Mouse (Mus musculus) right cerebral cortex, postnatal 25 days (tissue): ENCODE measurements around the gene Chil1.

Experiments
- DNase-seq: peaks from one replicate; pipeline ENCODE4 v3.0.0; 2022

Gene Chil1

GRCm38 (mm10) chr1:134210179-134210755, 28.3 kb downstream of the Chil1 start:
- no peak for DNase-seq

- DNase-seq: no peak
Measured at GRCm38 (mm10) chr1:134211043-134211442, 29.1 kb downstream of the Chil1 start.

GRCm38 (mm10) chr1:134211631-134212030, 29.7 kb downstream of the Chil1 start:
- no peak for DNase-seq

DNA sequence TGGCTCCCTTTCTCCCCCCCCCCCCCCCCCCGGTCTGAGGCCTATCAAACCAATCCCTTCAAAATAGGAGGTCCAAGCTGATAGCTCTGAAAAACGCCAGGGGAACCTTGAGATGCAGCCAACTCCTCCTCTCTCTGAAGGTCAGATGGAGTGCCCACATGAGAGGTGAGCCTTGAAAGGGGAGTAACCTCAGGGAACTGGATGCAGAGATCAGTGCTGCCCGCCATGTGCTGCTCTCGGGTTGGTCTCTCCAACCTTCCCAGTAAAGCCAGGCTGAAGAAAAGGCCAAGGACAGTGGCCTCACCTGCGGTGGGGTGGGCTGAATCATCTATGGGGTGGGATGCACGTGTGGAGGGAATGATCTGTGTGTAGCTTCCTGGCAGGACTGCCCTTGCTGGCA, 30.4 kb downstream of the Chil1 start:
- no peak for DNase-seq

GRCm38 (mm10) chr1:134213405-134213804, 31.4 kb downstream of the Chil1 start:
- DNase-seq: no peak

GRCm38 (mm10) chr1:134215059-134215458, 33.1 kb downstream of the Chil1 start:
- no peak for DNase-seq

DNA sequence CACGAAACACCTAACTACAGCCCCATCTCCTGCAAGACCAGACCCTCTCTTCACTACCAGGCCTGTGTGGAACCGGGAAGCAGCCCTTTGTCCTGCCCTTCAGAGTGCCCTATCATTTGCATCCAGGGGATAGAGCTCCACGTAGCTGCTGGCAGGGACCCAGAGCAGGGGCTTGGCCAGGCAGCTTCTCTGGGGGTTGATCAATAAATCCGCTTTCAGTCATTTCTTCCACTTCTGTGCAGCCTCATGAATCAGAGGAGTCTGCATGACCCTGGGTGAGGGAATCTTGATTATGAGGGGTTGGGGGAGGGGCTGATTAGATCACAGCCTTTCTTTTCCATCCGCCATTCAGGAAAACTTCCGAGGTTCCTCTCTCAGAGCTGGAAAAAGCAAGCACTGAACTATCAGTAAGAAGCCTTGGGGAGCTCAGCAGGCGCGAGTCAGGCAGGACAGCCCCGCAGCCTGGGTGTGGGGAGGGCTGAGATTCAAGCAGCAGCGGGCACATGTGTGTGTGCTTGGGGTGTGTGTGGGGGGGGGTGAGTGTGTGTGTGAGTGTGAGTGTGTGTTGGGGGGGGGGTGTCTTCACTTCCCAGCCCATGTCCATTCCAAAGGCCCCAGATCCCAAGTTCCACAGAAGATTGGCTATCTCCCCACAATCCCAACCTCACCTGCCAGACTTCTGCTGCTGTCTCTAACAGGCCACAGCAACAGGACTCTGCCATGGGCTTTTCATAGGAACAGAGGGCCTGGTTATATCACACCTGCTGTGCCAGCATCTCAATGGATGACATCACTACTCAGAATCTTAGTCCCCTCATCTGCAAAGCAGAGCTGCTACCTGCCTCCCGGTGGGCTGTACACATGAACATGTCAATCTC, 34.0 kb downstream of the Chil1 start:
- no peak for DNase-seq

DNA sequence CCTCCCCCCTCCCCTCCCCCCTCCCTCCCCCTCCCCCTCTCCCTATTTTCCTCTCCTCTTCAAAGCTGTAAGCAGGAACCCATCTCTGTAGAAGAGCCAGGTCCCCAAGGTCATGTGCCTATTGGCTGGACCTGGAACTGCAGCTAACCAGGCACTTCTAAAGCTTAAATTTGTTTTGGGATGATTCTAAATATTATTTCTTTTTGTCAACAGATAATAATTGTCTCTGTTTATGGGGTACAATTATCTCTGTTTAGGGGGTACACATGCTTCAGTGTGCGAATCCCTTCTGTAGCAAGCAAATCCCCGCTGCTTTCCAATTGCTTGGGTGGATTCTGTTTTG, 34.6 kb downstream of the Chil1 start:
- DNase-seq: no peak

- no peak for DNase-seq
Measured at GRCm38 (mm10) chr1:134217028-134217481, 35.1 kb downstream of the Chil1 start.

GRCm38 (mm10) chr1:134217942-134218341, 36.0 kb downstream of the Chil1 start:
- no peak for DNase-seq

- no peak for DNase-seq
Measured at GRCm38 (mm10) chr1:134219608-134220007, 37.6 kb downstream of the Chil1 start.

- DNase-seq: no peak
Measured at GRCm38 (mm10) chr1:134221172-134221571, 39.2 kb downstream of the Chil1 start.

GRCm38 (mm10) chr1:134222122-134223055, 40.4 kb downstream of the Chil1 start:
- DNase-seq: no peak

DNA sequence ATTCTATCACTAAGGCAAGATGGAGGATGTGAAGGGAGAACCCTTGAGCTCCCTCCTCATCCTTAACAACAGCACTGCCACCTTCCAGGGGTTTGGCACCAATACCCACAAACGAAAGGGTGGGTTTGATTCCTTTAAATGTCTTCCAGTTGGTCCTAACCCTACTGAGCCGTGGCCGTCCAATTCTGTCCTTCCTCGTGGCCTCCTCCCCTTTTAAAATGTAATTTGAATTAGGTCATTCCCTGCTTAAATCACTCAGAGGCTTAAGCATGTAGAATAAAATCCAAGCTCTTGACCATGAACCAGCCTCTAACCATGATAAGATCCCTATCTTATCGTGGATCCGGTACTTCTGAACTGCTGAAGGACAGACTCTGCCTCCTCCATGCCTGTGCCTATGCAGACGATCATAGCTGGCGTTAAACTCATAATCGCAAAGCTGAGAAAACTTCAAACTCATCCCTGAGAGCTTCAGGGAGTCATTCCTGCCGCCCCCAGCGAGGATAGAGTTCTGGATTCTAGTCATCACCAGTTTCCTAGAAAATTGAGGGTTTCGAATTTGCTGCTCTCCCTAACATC, 42.8 kb downstream of the Chil1 start:
- DNase-seq: no peak

DNA sequence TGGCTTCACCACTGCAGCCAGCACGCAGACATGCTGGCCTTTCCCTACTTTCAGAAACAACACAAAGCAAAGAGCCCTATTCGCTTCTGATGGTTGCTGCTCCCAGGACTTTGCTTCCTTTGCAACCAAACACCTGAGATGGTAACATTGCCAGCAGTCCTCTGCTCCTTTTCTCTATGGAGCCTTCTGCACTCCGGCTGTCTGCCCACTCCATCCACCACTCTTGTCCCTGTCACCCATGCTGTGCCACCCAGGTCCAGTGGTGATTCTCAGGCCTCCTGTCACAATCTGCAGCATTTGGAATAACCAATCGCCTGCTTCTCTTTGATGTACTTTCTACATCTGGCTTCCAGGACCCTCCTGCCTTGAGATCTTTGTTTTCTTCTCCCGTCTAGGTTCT, 43.4 kb downstream of the Chil1 start:
- DNase-seq: no peak

- DNase-seq: no peak
Measured at GRCm38 (mm10) chr1:134226739-134227138, 44.8 kb downstream of the Chil1 start.

DNA sequence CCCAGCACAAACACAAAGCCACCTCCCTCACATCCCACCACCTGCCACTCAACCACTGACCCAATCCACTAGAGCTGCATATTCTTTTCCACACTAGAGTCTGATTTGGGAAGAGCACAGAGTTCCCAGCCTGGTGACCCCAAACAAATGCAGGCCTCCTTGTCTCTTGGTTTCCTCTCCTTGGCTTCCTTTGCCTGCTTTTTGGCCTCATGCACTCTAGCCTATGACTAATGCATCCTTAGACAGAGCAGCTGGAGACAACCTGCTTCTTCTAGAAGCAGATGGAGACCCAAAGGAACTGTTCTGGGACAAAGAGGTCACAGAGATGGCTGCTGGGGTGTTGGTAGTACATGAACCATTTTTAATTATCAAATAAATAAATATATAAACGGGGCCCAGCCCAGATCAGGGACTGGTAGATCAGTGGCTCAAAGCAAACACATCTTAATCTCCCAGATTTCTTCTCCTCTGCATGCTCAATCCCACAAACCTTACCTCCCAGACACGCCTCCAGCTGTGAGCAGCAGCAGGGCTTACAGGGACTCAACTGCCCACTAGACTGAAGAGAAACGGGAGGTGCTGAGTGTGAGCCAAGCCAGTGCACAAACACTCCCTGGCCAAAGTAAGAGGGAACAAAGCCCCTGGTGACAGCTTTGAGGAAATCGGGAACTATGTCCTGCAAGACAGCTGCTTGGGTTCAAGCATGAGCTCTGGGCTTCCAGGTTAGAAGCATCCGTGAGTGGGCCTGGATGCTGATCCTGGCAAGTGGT, 48.0 kb downstream of the Chil1 start:
- DNase-seq: no peak

DNA sequence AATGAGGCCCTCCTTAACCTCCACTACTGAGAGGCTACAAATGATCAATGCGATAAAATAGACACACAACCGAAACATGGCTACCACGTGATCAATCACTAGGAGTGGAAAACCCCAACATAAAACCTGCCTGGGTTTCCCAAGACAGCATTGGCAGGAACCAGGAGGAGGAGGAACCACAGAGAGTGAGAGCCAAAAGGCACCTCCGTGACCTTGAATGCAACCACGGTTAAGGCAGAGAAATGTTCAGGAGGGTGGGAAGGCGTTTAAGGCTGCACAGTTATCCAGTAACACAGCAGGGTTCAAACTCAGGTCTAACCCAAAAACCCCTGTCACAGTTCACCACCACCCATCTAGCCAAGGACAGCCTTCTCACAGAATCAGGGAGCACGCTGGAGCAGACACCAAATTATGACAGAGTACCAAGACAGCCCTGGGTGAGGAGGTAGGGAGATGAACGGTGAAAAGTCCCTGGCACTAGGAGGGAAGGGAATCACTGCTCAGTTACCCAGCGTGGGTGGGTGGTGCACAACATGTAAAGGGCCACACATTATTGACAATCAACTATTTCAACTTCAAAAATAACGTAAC, 48.8 kb downstream of the Chil1 start:
- DNase-seq: no peak

DNA sequence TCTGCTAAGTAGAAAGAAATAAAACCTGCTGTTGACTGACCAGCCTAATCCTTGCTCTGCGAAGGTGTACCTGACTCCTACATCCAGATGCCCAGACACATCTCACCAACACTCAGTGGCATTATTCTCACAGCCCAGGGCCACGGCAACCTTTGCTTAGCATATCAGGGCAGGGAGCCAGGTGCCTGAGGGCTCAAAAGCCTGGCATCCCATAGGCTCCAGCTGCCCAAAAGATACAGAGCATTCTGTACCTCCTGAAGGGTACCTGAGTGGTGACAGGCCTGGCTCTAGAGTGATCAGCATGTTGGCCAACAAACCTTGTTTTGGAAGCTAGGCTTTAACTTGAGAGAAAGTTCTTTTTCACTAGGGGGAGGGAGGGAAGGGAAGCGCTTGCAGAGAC, 49.3 kb downstream of the Chil1 start:
- no peak for DNase-seq

DNA sequence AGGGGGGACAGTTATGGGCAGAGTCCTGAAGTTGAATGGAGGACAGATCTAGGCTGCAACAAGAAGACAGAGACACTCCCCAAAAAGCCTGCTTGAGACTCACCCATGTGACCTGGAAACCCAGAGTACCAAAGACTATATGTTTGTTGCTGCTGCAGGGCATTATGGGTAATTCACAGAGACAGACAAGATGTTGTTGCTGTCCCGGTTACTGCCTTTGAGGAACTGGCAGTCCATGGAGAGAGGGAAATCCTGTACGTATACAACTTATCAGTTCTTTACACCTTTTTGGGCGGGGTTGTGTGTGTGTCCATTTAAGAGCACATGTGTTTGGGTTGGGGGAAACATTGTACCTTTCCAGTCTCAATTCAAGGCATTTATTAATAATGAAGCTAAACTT, 49.7 kb downstream of the Chil1 start:
- DNase-seq: no peak

- no peak for DNase-seq
Measured at GRCm38 (mm10) chr1:134232326-134232725, 50.4 kb downstream of the Chil1 start.
